Mouse (Mus musculus) embryonic facial prominence, embryonic 11.5 days (tissue): ENCODE results near the gene Gcgr. TPM values are rescaled to one million over a fixed set of nuclear protein-coding genes. Genes with fewer than 3 reads are reported as not detected.

ENCODE experiments used
- ATAC-seq: fragments of 200-750 bp; cut with Nextera tagmentation; replicated peaks from 2 replicates; pipeline ENCODE4 v1.8.0; 2017; ENCODE audit warnings: low read depth; ENCODE audit not compliant: insufficient number of reproducible peaks, low FRiP score, low TSS enrichment
- DNase-seq: peaks from one replicate; pipeline ENCODE4 v3.0.0-alpha.2; 2015; ENCODE audit warnings: low spot score
- H3K27ac ChIP-seq: fragments of 300-500 bp; sonication (generic); replicated peaks from 2 replicates; pipeline ENCODE4 v1.5.1; 2014; ENCODE audit warnings: mild to moderate bottlenecking, low read depth, low read length, control low read depth
- H3K27me3 ChIP-seq: fragments of 300-500 bp; sonication (generic); 2 replicates; pipeline ENCODE4 v1.6.1; 2014; ENCODE audit warnings: mild to moderate bottlenecking, low read length, moderate library complexity, mixed read lengths; ENCODE audit not compliant: control insufficient read depth, insufficient read depth
- H3K36me3 ChIP-seq: fragments of 300-500 bp; sonication (generic); replicated peaks from 2 replicates; pipeline ENCODE4 v1.6.1; 2014; ENCODE audit warnings: low read depth, mild to moderate bottlenecking, low read length, moderate library complexity, mixed read lengths; ENCODE audit not compliant: control insufficient read depth, insufficient read depth
- H3K4me1 ChIP-seq: fragments of 300-500 bp; sonication (generic); 2 replicates; pipeline ENCODE4 v1.6.1; 2014; ENCODE audit warnings: low read length, mixed read lengths; ENCODE audit not compliant: control insufficient read depth, insufficient read depth
- H3K4me2 ChIP-seq: fragments of 300-500 bp; sonication (generic); 2 replicates; pipeline ENCODE4 v1.6.1; 2014; ENCODE audit warnings: low read depth, mild to moderate bottlenecking, control low read depth, low read length, moderate library complexity
- H3K4me3 ChIP-seq: fragments of 300-500 bp; sonication (generic); 2 replicates; pipeline ENCODE4 v1.5.1; 2014; ENCODE audit warnings: low read depth, low read length, control low read depth
- H3K9ac ChIP-seq: fragments of 300-500 bp; sonication (generic); replicated peaks from 2 replicates; pipeline ENCODE4 v1.6.1; 2014; ENCODE audit warnings: mild to moderate bottlenecking, control low read depth, low read length
- H3K9me3 ChIP-seq: fragments of 300-500 bp; sonication (generic); replicated peaks from 2 replicates; pipeline ENCODE4 v1.6.1; 2016; ENCODE audit warnings: mild to moderate bottlenecking, low read length, inconsistent platforms, mixed read lengths; ENCODE audit not compliant: control insufficient read depth
- WGBS: fragments of 180-500 bp; shearing (Covaris S2); extraction: QIAGEN DNeasy Blood & Tissue Kit; methylation state at CpG from one replicate; pipeline ENCODE4 v1.1.7; 2014; 5-methylcytosine and 5-hydroxymethylcytosine counted together
- polyA plus RNA-seq: library from polyadenylated mRNA; unstranded; fragments of >200 nt; fragmentation: Nextera tagmentation; extraction: Ambion mirVana; gene quantifications from 2 replicates; pipeline ENCODE4 v1.2.1, GENCODE M21; 2014

Gcgr gene
- 0.43 and 0.91 TPM in 2 replicates for polyA plus RNA-seq

GRCm38 (mm10) chr11:120530085-120530964 is at the start of gene Gcgr:
TSS of gene Gcgr (plus strand) at chr11:120530699.
- WGBS: 7% methylated on average over 50 of the region's 62 CpGs
- peak; percentile 63; the same call in 1 of the 2 replicates for ATAC-seq
- peaks cover 5% of the 10 kb centered on the region for H3K4me1 ChIP-seq
- H3K9ac ChIP-seq: peak within 1 kb of the TSS; percentile 56
- peak within 1 kb of the TSS; percentile 76 for H3K4me2 ChIP-seq
- H3K27ac ChIP-seq: no peak within 1 kb of the TSS
- DNase-seq: peak; percentile 52
- peaks cover 45% of the 10 kb centered on the region for H3K27me3 ChIP-seq
- H3K36me3 ChIP-seq: no peaks in the 10 kb centered on the region
- H3K4me3 ChIP-seq: peak within 1 kb of the TSS; percentile 38
- H3K9me3 ChIP-seq: no peaks in the 10 kb centered on the region

- Histone ChIP-seq H3K4me3 (peak overlapping the region; percentile 85; the same call in 1 of the 2 replicates), H3K36me3 (peaks cover 26% of the 10 kb centered on the region), H3K9ac (peak overlapping the region; percentile 71), H3K9me3 (no peaks in the 10 kb centered on the region), H3K4me1 (0 out of 2 replicates have a peak, but pooled peaks cover 4% of the 10 kb centered on the region), H3K4me2 (no peak overlapping the region), H3K27ac (peak overlapping the region; percentile 65; the same call in 1 of the 2 replicates), H3K27me3 (no peaks in the 10 kb centered on the region)
- no peak for DNase-seq
- ATAC-seq: no peak
- WGBS: 92% methylated on average over 7 of the region's 7 CpGs
Observed at GRCm38 (mm10) chr11:120483448-120483934, 47.0 kb upstream of the Gcgr start.

- DNase-seq: peak; percentile 98
- Histone ChIP-seq H3K4me1 (0 out of 2 replicates have a peak, but pooled peaks cover 4% of the 10 kb centered on the region), H3K9me3 (no peaks in the 10 kb centered on the region), H3K9ac (peak within 1 kb of the TSS; percentile 71), H3K27me3 (no peaks in the 10 kb centered on the region), H3K4me3 (peak within 1 kb of the TSS; percentile 85), H3K27ac (peak within 1 kb of the TSS; percentile 65), H3K4me2 (peak within 1 kb of the TSS; percentile 76), H3K36me3 (peaks cover 21% of the 10 kb centered on the region)
- peak; percentile 92 for ATAC-seq
- WGBS: under 1% methylated on average over 60 of the region's 60 CpGs
Observed at GRCm38 (mm10) chr11:120484265-120484981, 46.1 kb upstream of the Gcgr start, which contains the start of gene Mrpl12. TSS of gene Mrpl12 (plus strand) at chr11:120484613.

DNA sequence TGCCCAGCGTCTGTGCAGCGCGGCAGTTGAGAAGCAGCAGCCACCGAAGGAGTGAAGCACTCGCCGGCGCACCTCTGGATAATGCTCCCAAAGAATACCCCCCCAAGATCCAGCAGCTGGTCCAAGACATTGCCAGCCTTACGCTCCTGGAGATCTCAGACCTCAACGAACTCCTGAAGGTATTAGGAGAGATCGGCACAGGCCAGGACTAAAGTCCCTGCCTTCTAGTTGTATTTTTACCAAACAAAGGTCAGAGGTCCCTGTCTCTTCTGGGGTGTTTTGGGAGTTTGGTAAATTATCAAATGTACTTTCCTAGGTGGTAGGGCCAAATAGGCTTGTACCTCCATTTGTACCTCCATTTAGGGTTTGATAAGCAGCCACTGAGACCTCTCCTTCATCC is 45.2 kb upstream of the Gcgr start:
- H3K36me3 ChIP-seq: peaks cover 18% of the 10 kb centered on the region

GRCm38 (mm10) chr11:120488516-120488915 is 42.0 kb upstream of the Gcgr start:
- H3K4me1 ChIP-seq: peaks cover 7% of the 10 kb centered on the region
- 86% methylated on average over 4 of the region's 4 CpGs for WGBS
- no peaks in the 10 kb centered on the region for H3K27me3 ChIP-seq
- DNase-seq: no peak
- no peak overlapping the region for H3K27ac ChIP-seq
- no peaks in the 10 kb centered on the region for H3K9me3 ChIP-seq
- H3K36me3 ChIP-seq: peaks cover 7% of the 10 kb centered on the region; the same call in 1 of the 2 replicates
- H3K9ac ChIP-seq: no peak overlapping the region
- no peak overlapping the region for H3K4me2 ChIP-seq
- ATAC-seq: no peak
- H3K4me3 ChIP-seq: no peak overlapping the region

More for the DNA sequence above, 45.2 kb upstream of the Gcgr start:
- WGBS: 10% methylated on average over 10 of the region's 10 CpGs
- Histone ChIP-seq H3K9me3 (no peaks in the 10 kb centered on the region), H3K27ac (no peak overlapping the region), H3K4me3 (peak overlapping the region; percentile 85), H3K27me3 (no peaks in the 10 kb centered on the region), H3K4me1 (0 out of 2 replicates have a peak, but pooled peaks cover 4% of the 10 kb centered on the region), H3K9ac (peak overlapping the region; percentile 71), H3K4me2 (peak overlapping the region; percentile 76)
- DNase-seq (no peak), ATAC-seq (no peak)

DNA sequence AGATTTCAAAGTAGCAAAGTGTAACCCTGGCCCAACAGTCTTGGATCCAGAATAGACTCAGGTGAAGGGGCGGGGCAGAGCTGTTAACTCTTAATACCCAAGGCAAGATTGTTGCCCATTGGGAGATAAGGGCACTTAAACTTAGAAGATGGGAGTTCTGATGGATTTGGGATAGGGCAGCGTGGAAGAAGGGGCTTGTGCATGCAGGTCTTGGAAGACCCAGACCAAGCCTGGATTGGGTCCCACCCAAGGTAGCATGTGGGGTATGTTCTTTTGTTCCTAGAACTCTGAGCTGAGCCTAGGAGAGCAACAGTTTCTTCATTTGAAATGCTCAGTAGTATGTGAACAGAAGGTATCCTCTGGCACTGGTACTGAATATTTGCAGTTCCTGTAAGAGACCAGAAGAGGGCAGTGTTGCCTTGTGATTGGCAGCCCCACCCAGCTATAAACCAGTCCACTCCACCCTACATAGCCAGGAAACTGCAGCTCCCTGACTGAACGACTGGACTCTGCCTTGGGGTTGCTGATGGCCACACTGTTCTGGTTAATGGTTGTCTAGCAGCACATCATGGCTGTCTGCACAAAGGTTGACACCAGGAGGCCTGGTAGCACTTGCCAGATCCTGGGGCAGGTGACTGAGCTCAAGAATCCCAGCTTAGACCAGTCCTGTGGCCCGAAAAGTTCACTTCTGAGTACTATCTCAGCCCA is 41.3 kb upstream of the Gcgr start:
- DNase-seq (peak; percentile 90), ATAC-seq (no peak)
- Histone ChIP-seq H3K9ac (no peak overlapping the region), H3K9me3 (no peaks in the 10 kb centered on the region), H3K4me3 (no peak overlapping the region), H3K4me2 (no peak overlapping the region), H3K27me3 (no peaks in the 10 kb centered on the region), H3K4me1 (peaks cover 7% of the 10 kb centered on the region), H3K36me3 (peaks cover 7% of the 10 kb centered on the region; the same call in 1 of the 2 replicates), H3K27ac (no peak overlapping the region)
- WGBS: 58% methylated on average over 4 of the region's 4 CpGs

DNA sequence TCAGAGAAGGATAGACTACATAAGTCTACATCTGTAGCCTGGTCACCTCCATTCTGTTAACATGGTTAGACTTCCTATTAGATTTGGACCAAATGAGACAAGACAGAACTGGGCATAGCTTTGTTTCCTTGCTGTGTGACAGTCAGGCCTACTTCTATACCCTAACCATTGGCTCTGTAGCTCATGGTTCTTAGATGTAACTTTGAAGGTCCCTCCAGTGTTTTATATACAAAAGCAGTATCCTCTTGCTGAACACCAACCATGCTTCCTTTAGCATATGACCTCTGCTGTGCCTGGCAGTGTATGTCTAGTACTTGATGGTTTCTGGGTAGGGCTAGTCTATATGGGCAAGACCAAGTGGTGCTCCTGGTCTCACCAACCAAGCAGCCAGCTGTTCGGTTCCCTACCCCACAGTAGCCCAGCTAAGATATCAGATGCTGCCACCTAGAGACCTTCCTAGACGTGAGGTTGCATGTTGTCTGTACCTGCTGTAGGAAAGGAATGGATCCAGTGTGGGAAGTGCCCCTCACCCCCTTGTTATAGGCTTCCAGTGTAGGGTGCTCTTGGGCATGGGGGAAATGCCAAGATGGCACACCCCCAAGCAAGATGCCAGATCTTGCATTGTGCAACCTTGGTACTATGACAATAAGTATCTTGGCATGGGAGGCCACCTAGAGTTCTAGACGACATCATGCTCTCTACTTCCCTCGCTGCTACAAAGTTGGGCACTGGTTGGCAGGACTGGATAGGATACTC is 40.0 kb upstream of the Gcgr start:
- Histone ChIP-seq H3K4me1 (peaks cover 7% of the 10 kb centered on the region), H3K36me3 (peaks cover 7% of the 10 kb centered on the region; the same call in 1 of the 2 replicates), H3K27me3 (no peaks in the 10 kb centered on the region), H3K9ac (no peak overlapping the region), H3K9me3 (no peaks in the 10 kb centered on the region), H3K4me3 (no peak overlapping the region), H3K4me2 (no peak overlapping the region; the same call in 1 of the 2 replicates), H3K27ac (no peak overlapping the region)
- no peak for DNase-seq
- WGBS: 34% methylated on average over 4 of the region's 4 CpGs
- ATAC-seq: no peak
